Mouse (Mus musculus): Measurements from ENCODE around the gene Tnn. TPM values are rescaled to one million over a fixed set of nuclear protein-coding genes. Genes with fewer than 3 reads are reported as not detected.

Gene Tnn
- total and polyA plus RNA-seq, 3 experiments: 0.13 TPM; not detected in 2

GRCm38 (mm10) chr1:160052556-160053315 lies 100.6 kb downstream of the Tnn start:
- H3K36me3 ChIP-seq (replicated peaks in 1 of 2; ENCODE audit: control insufficient read depth in 1 of 2, insufficient read depth in 1 of 2, low read length in 1 of 2): peaks cover 0 to 24% of the 10 kb centered on the region in 2 experiments
- no peak overlapping the region for H3K9ac ChIP-seq (ENCODE audit: insufficient read depth, low read depth)
- peaks cover 36 to 85% of the 10 kb centered on the region in 2 experiments for H3K4me1 ChIP-seq (ENCODE audit: control insufficient read depth in 1 of 2, insufficient read depth in 2 of 2)
- peak overlapping the region; percentile 19; the same call in 1 of the 2 replicates for H3K27ac ChIP-seq (ENCODE audit: insufficient read depth, low read depth)
- H3K9me3 ChIP-seq (replicated peaks; ENCODE audit: low read length): peaks cover 3% of the 10 kb centered on the region
- TF ChIP-seq EP300 (IDR thresholded peaks at IDR 0.05; ENCODE audit: low read length) (peak; percentile 18; the same call in 1 of the 2 replicates), ZMIZ1 (IDR thresholded peaks at IDR 0.05; ENCODE audit: low read depth, low read length) (no peak), MEF2A (IDR thresholded peaks at IDR 0.05; ENCODE audit: borderline replicate concordance, low read depth, low read length) (peak; percentile 35; the same call in 1 of the 2 replicates), ELF1 (IDR thresholded peaks at IDR 0.05; ENCODE audit: low read depth, low read length) (peak; percentile 29; the same call in 1 of the 2 replicates), ETS1 (conservative IDR thresholded peaks at IDR 0.05; ENCODE audit: low read depth, low read length) (peak; percentile 36; the same call in 1 of the 2 replicates)
- no peaks in the 10 kb centered on the region for H3K27me3 ChIP-seq (replicated peaks)
- dilution Hi-C loops (cut with MboI; ENCODE audit: extremely low pct_ligation_motif_present, extremely low pct_unique_long_range_greater_than_20kb, low sequenced_read_pairs): no loop called here
- H3K4me2 ChIP-seq (ENCODE audit: insufficient read depth, low read depth, poor library complexity, severe bottlenecking): 0 out of 2 replicates have a peak overlapping the region, but pooled peaks have one; percentile 33
- in situ Hi-C loops (cut with MboI; ENCODE audit: low pct_ligation_motif_present, low pct_unique_long_range_greater_than_20kb, low sequenced_read_pairs): loop anchor here (25.0 kb wide), 1 partner anchor 665 kb away; no protein-coding TSS in a partner anchor
- H3K79me2 ChIP-seq (replicated peaks; ENCODE audit: control insufficient read depth, extremely low read depth, insufficient read depth, poor library complexity, severe bottlenecking): peaks cover 11% of the 10 kb centered on the region
- no peak overlapping the region for H3K4me3 ChIP-seq (replicated peaks in 1 of 3; ENCODE audit: low read depth in 2 of 3, low read length in 2 of 3, poor library complexity in 1 of 3)
- peak; percentile 38 for DNase-seq (ENCODE audit: extremely low read depth)

- H3K4me2 ChIP-seq (ENCODE audit: insufficient read depth, low read depth, poor library complexity, severe bottlenecking): no peak overlapping the region
- no peak overlapping the region for H3K27ac ChIP-seq (ENCODE audit: insufficient read depth, low read depth)
- in situ Hi-C loops (cut with MboI; ENCODE audit: low pct_ligation_motif_present, low pct_unique_long_range_greater_than_20kb, low sequenced_read_pairs): loop anchor here (25.0 kb wide), 1 partner anchor 664 kb away; no protein-coding TSS in a partner anchor
- H3K36me3 ChIP-seq (replicated peaks in 1 of 2; ENCODE audit: control insufficient read depth in 1 of 2, insufficient read depth in 1 of 2, low read length in 1 of 2): peaks cover 0 to 19% of the 10 kb centered on the region in 2 experiments
- peaks cover 3% of the 10 kb centered on the region for H3K9me3 ChIP-seq (replicated peaks; ENCODE audit: low read length)
- no peak overlapping the region for H3K4me3 ChIP-seq (replicated peaks in 1 of 3; ENCODE audit: low read depth in 2 of 3, low read length in 2 of 3, poor library complexity in 1 of 3)
- H3K9ac ChIP-seq (ENCODE audit: insufficient read depth, low read depth): no peak overlapping the region
- DNase-seq (ENCODE audit: extremely low read depth): no peak
- peaks cover 19% of the 10 kb centered on the region for H3K79me2 ChIP-seq (replicated peaks; ENCODE audit: control insufficient read depth, extremely low read depth, insufficient read depth, poor library complexity, severe bottlenecking)
- TF ChIP-seq ZKSCAN1 (IDR thresholded peaks at IDR 0.05; ENCODE audit: borderline replicate concordance, low read depth, low read length): no peak
- TF ChIP-seq TCF12 (IDR thresholded peaks at IDR 0.05; ENCODE audit: low read depth, low read length): no peak
- TF ChIP-seq MEF2A (IDR thresholded peaks at IDR 0.05; ENCODE audit: borderline replicate concordance, low read depth, low read length): no peak
- TF ChIP-seq RAD21 (IDR thresholded peaks at IDR 0.05; ENCODE audit: low read depth, low read length): no peak
- no peak for TF ChIP-seq NRF1 (IDR thresholded peaks at IDR 0.05; ENCODE audit: low read depth, low read length)
- no peak for TF ChIP-seq MAZ (IDR thresholded peaks at IDR 0.05; ENCODE audit: low read depth, low read length)
- TF ChIP-seq MAFK (IDR thresholded peaks at IDR 0.05; ENCODE audit: insufficient replicate concordance, low read length): no peak
- TF ChIP-seq KAT2A (IDR thresholded peaks at IDR 0.05; ENCODE audit: insufficient replicate concordance, low read length): no peak
- no peak for TF ChIP-seq TBP (conservative IDR thresholded peaks at IDR 0.05; ENCODE audit: low read depth, low read length)
- no peaks in the 10 kb centered on the region for H3K27me3 ChIP-seq (replicated peaks)
- dilution Hi-C loops (cut with MboI; ENCODE audit: extremely low pct_ligation_motif_present, extremely low pct_unique_long_range_greater_than_20kb, low sequenced_read_pairs): no loop called here
- H3K4me1 ChIP-seq (ENCODE audit: control insufficient read depth in 1 of 2, insufficient read depth in 2 of 2): peaks cover 27 to 83% of the 10 kb centered on the region in 2 experiments
Measured at GRCm38 (mm10) chr1:160050898-160051297, 102.5 kb downstream of the Tnn start.
